In genomic region chr1:91921702-91922101, GRCm38 (mm10) we compare ENCODE assay signal across 21 mouse cellular contexts.
"Had no signal": no experiment of that assay in that cellular context is flagged by ENCODE, and none has a peak within 500 bp of the region (broad histone marks: within the 10 kb centered on the region; RNA-seq: fewer than 3 reads in every experiment).

No protein-coding gene starts in this region.

- ATAC-seq: lung, postnatal 0 days; midbrain, embryonic 15.5 days had no signal

- DNase-seq: kidney, adult 2 months; kidney, postnatal 25 days; layer of hippocampus, adult 9-11 months; left cerebral cortex, postnatal 4 days; liver, postnatal 0 days; lung, embryonic 14.5 days; retina, postnatal 1 day; thymus, adult 18-20 months; thymus, postnatal 36 days had no signal

- H3K27ac ChIP-seq: kidney, postnatal 0 days; layer of hippocampus, adult 2 months; limb, embryonic 12.5 days; limb, embryonic 15.5 days; liver, embryonic 14.5 days; macrophage; midbrain, embryonic 12.5 days; midbrain, embryonic 15.5 days; neural tube, embryonic 12.5 days; neural tube, embryonic 15.5 days had no signal

- H3K4me1 ChIP-seq: limb, embryonic 12.5 days; midbrain, embryonic 12.5 days; midbrain, embryonic 15.5 days; neural tube, embryonic 12.5 days; neural tube, embryonic 15.5 days had no signal

- H3K4me3 ChIP-seq: layer of hippocampus, adult 2 months; limb, embryonic 12.5 days; limb, embryonic 15.5 days; midbrain, embryonic 12.5 days; midbrain, embryonic 15.5 days; neural tube, embryonic 12.5 days; neural tube, embryonic 15.5 days had no signal

- H3K9me3 ChIP-seq: limb, embryonic 12.5 days; limb, embryonic 15.5 days; midbrain, embryonic 12.5 days; midbrain, embryonic 15.5 days; neural tube, embryonic 12.5 days; neural tube, embryonic 15.5 days had no signal

- H3K9ac ChIP-seq: limb, embryonic 12.5 days; limb, embryonic 15.5 days; liver, embryonic 14.5 days; liver, postnatal 0 days; lung, embryonic 14.5 days; midbrain, embryonic 12.5 days; midbrain, embryonic 15.5 days; neural tube, embryonic 12.5 days; neural tube, embryonic 15.5 days had no signal

- H3K27me3 ChIP-seq: limb, embryonic 12.5 days; limb, embryonic 15.5 days; midbrain, embryonic 12.5 days; midbrain, embryonic 15.5 days; neural tube, embryonic 12.5 days; neural tube, embryonic 15.5 days had no signal

- H3K4me2 ChIP-seq: limb, embryonic 12.5 days; limb, embryonic 15.5 days; liver, embryonic 11.5 days; lung, embryonic 14.5 days; midbrain, embryonic 12.5 days; midbrain, embryonic 15.5 days; neural tube, embryonic 12.5 days; neural tube, embryonic 15.5 days had no signal

- H3K36me3 ChIP-seq: limb, embryonic 12.5 days; limb, embryonic 15.5 days; midbrain, embryonic 12.5 days; midbrain, embryonic 15.5 days; neural tube, embryonic 12.5 days; neural tube, embryonic 15.5 days had no signal
